Comparison of ENCODE assay signal across 33 mouse cellular contexts in genomic region chr16:73072047-73072446, GRCm38 (mm10).
"Had no signal": no experiment of that assay in that cellular context is flagged by ENCODE, and none has a peak within 500 bp of the region (broad histone marks: within the 10 kb centered on the region; RNA-seq: fewer than 3 reads in every experiment).

No protein-coding gene starts in this region.

- H3K4me3 ChIP-seq: heart, embryonic 10.5 days; heart, embryonic 12.5 days; heart, embryonic 13.5 days; heart, embryonic 15.5 days; hindbrain, embryonic 10.5 days; hindbrain, embryonic 12.5 days; hindbrain, embryonic 13.5 days; hindbrain, embryonic 15.5 days; intestine, embryonic 15.5 days; kidney, embryonic 15.5 days; layer of hippocampus, adult 2 months had no signal

- H3K4me1 ChIP-seq: heart, embryonic 10.5 days; heart, embryonic 12.5 days; heart, embryonic 13.5 days; heart, embryonic 15.5 days; hindbrain, embryonic 10.5 days; hindbrain, embryonic 12.5 days; hindbrain, embryonic 13.5 days; hindbrain, embryonic 15.5 days; intestine, embryonic 15.5 days; kidney, embryonic 15.5 days had no signal

- H3K4me2 ChIP-seq: heart, embryonic 11.5 days; heart, embryonic 12.5 days; heart, embryonic 13.5 days; heart, embryonic 15.5 days; hindbrain, embryonic 12.5 days; hindbrain, embryonic 13.5 days; hindbrain, embryonic 14.5 days; hindbrain, embryonic 15.5 days; intestine, embryonic 15.5 days; kidney, embryonic 15.5 days had no signal

- H3K27me3 ChIP-seq: heart, embryonic 12.5 days; heart, embryonic 13.5 days; heart, embryonic 15.5 days; hindbrain, embryonic 12.5 days; hindbrain, embryonic 13.5 days; hindbrain, embryonic 15.5 days; intestine, embryonic 15.5 days; kidney, embryonic 15.5 days had no signal

- DNase-seq: heart, postnatal 10 days; heart, postnatal 14 days; heart, postnatal 36 days; heart, postnatal 4 days; kidney, adult 11 months; kidney, adult 18-20 months; kidney, adult 2 months; kidney, adult 8-10 months; kidney, adult 9 months; kidney, postnatal 10 days; kidney, postnatal 14 days; kidney, postnatal 25 days; kidney, postnatal 36 days; kidney, postnatal 4 days; layer of hippocampus, adult 9-11 months; layer of hippocampus, postnatal 36 days had no signal

- H3K27ac ChIP-seq: heart, embryonic 10.5 days; heart, embryonic 13.5 days; heart, embryonic 15.5 days; hindbrain, embryonic 10.5 days; hindbrain, embryonic 12.5 days; hindbrain, embryonic 13.5 days; hindbrain, embryonic 14.5 days; hindbrain, embryonic 15.5 days; hindbrain, postnatal 0 days; intestine, embryonic 15.5 days; kidney, embryonic 15.5 days; kidney, postnatal 0 days; layer of hippocampus, adult 2 months had no signal

- H3K36me3 ChIP-seq: heart, embryonic 10.5 days; heart, embryonic 12.5 days; heart, embryonic 13.5 days; heart, embryonic 15.5 days; hindbrain, embryonic 10.5 days; hindbrain, embryonic 12.5 days; hindbrain, embryonic 13.5 days; hindbrain, embryonic 15.5 days; intestine, embryonic 15.5 days; kidney, embryonic 15.5 days had no signal

- ATAC-seq: hindbrain, embryonic 16.5 days; hindbrain, postnatal 0 days; inflammation-experienced regulatory T-cells, adult 6 months; intestine, embryonic 15.5 days had no signal

- H3K9ac ChIP-seq: heart, embryonic 12.5 days; heart, embryonic 13.5 days; heart, embryonic 15.5 days; hindbrain, embryonic 12.5 days; hindbrain, embryonic 13.5 days; hindbrain, embryonic 14.5 days; hindbrain, embryonic 15.5 days; intestine, embryonic 15.5 days; kidney, embryonic 15.5 days had no signal

- H3K9me3 ChIP-seq: heart, embryonic 10.5 days; heart, embryonic 13.5 days; heart, embryonic 15.5 days; hindbrain, embryonic 10.5 days; hindbrain, embryonic 12.5 days; hindbrain, embryonic 13.5 days; hindbrain, embryonic 15.5 days; intestine, embryonic 15.5 days; kidney, embryonic 15.5 days had no signal
